Mouse (Mus musculus) spleen, postnatal 4 days (tissue): ENCODE data around the gene Mical2.

Experiments
- DNase-seq, 2 experiments: peaks; one replicate each; pipeline ENCODE4 v3.0.0; 2022; ENCODE audit warnings: low spot score in 2 of 2

Gene Mical2

GRCm38 (mm10) chr7:112241211-112241944 is 15.7 kb downstream of the Mical2 start:
- no peak for DNase-seq

- no peak for DNase-seq
Measured at GRCm38 (mm10) chr7:112241945-112242329, 16.3 kb downstream of the Mical2 start.

- DNase-seq: no peak
Measured at GRCm38 (mm10) chr7:112242587-112242986, 16.9 kb downstream of the Mical2 start.

- no peak for DNase-seq
Measured at GRCm38 (mm10) chr7:112244071-112244470, 18.4 kb downstream of the Mical2 start.

GRCm38 (mm10) chr7:112244683-112245082 is 19.0 kb downstream of the Mical2 start:
- no peak for DNase-seq

- no peak for DNase-seq
Measured at GRCm38 (mm10) chr7:112245839-112246438, 20.3 kb downstream of the Mical2 start.

- no peak for DNase-seq
Measured at GRCm38 (mm10) chr7:112246442-112246841, 20.8 kb downstream of the Mical2 start.

- no peak for DNase-seq
Measured at GRCm38 (mm10) chr7:112247890-112248289, 22.2 kb downstream of the Mical2 start.

- no peak for DNase-seq
Measured at GRCm38 (mm10) chr7:112249476-112249875, 23.8 kb downstream of the Mical2 start.

- DNase-seq: no peak
Measured at GRCm38 (mm10) chr7:112252065-112252464, 26.4 kb downstream of the Mical2 start.

- DNase-seq: no peak
Measured at GRCm38 (mm10) chr7:112254233-112254632, 28.6 kb downstream of the Mical2 start.

GRCm38 (mm10) chr7:112255248-112255866 is 29.7 kb downstream of the Mical2 start:
- no peak for DNase-seq

GRCm38 (mm10) chr7:112258338-112258903 is 32.8 kb downstream of the Mical2 start:
- no peak for DNase-seq

- no peak for DNase-seq
Measured at GRCm38 (mm10) chr7:112259286-112259685, 33.6 kb downstream of the Mical2 start.

GRCm38 (mm10) chr7:112261121-112261520 is 35.5 kb downstream of the Mical2 start:
- no peak for DNase-seq

- DNase-seq: no peak
Measured at GRCm38 (mm10) chr7:112267266-112267665, 41.6 kb downstream of the Mical2 start.

- DNase-seq: no peak
Measured at GRCm38 (mm10) chr7:112268761-112269425, 43.2 kb downstream of the Mical2 start.

GRCm38 (mm10) chr7:112270870-112271269 is 45.2 kb downstream of the Mical2 start:
- DNase-seq: no peak

GRCm38 (mm10) chr7:112271627-112272026 is 46.0 kb downstream of the Mical2 start:
- no peak for DNase-seq

- no peak for DNase-seq
Measured at GRCm38 (mm10) chr7:112272692-112273091, 47.0 kb downstream of the Mical2 start.

GRCm38 (mm10) chr7:112273451-112273850 is 47.8 kb downstream of the Mical2 start:
- DNase-seq: no peak

GRCm38 (mm10) chr7:112274611-112275010 is 49.0 kb downstream of the Mical2 start:
- DNase-seq: no peak
